Comparison of ENCODE assay signal across 8 mouse cellular contexts in the genomic region with DNA sequence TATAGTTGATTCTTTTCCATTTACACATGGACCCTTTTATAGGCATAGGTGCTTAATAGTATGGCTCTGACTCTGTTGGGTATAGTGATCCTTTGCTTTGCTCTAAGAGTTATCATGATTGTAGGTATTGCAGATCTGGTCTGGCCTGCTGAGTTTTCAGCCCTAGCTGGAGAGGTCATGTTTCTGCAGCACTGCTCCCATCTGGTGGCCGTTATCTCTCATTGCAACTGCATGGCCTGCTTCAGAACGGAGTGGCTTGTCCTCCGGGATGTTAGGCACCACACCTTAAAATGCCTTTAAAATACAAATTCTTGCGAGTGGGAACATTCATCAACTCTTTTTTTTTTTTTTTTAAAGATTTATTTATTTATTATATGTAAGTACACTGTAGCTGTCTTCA.
A peak's percentile ranks its signal among the peaks of the same experiment; 100 is the strongest.
DNase-seq lines count a peak whose midpoint lies in the region; ATAC-seq and TF ChIP-seq lines count a peak whose summit lies in the region.

No protein-coding gene starts in this region.

- H3K27me3 ChIP-seq in hindbrain, embryonic 10.5 days (ENCODE audit: insufficient read depth, poor library complexity, severe bottlenecking) = no peaks in the 10 kb centered on the region
- H3K27me3 ChIP-seq in hindbrain, embryonic 13.5 days = no peaks in the 10 kb centered on the region
- H3K27me3 ChIP-seq in embryonic facial prominence, embryonic 12.5 days = no peaks in the 10 kb centered on the region
- no peaks in the 10 kb centered on the region for H3K27me3 ChIP-seq in heart, postnatal 0 days (ENCODE audit: control insufficient read depth, insufficient read depth, low read length)
- H3K27me3 ChIP-seq in lung, postnatal 0 days (replicated peaks; ENCODE audit: insufficient read depth, low read length) = no peaks in the 10 kb centered on the region

- ATAC-seq in hindbrain, embryonic 13.5 days (ENCODE audit: low FRiP score) = no peak
- peak; percentile 35; the same call in 1 of the 2 replicates for ATAC-seq in embryonic facial prominence, embryonic 12.5 days (ENCODE audit: insufficient number of reproducible peaks, insufficient read depth, low FRiP score, low TSS enrichment)
- ATAC-seq in heart, postnatal 0 days (ENCODE audit: insufficient read depth, low read depth) = peak; percentile 62; the same call in 1 of the 2 replicates
- peak; percentile 84 for ATAC-seq in lung, postnatal 0 days

- TF ChIP-seq CTCF in heart, postnatal 0 days (IDR thresholded peaks at IDR 0.05; ENCODE audit: low read depth) = peak; percentile 89
- TF ChIP-seq CTCF in lung, postnatal 0 days (IDR thresholded peaks at IDR 0.05) = peak; percentile 91

- 0 out of 2 replicates have a peak, but pooled peaks cover 3% of the 10 kb centered on the region for H3K4me1 ChIP-seq in hindbrain, embryonic 10.5 days (replicated peaks)
- peaks cover 8% of the 10 kb centered on the region for H3K4me1 ChIP-seq in hindbrain, embryonic 13.5 days (replicated peaks)
- H3K4me1 ChIP-seq in embryonic facial prominence, embryonic 12.5 days = no peaks in the 10 kb centered on the region
- peaks cover 27% of the 10 kb centered on the region for H3K4me1 ChIP-seq in heart, postnatal 0 days (ENCODE audit: control insufficient read depth, insufficient read depth)
- H3K4me1 ChIP-seq in lung, postnatal 0 days (ENCODE audit: insufficient read depth, low read depth, low read length) = peaks cover 6% of the 10 kb centered on the region; the same call in 1 of the 2 replicates

- no peak overlapping the region for H3K4me3 ChIP-seq in hindbrain, embryonic 10.5 days
- no peak overlapping the region for H3K4me3 ChIP-seq in hindbrain, embryonic 13.5 days
- no peak overlapping the region for H3K4me3 ChIP-seq in embryonic facial prominence, embryonic 12.5 days
- no peak overlapping the region for H3K4me3 ChIP-seq in heart, postnatal 0 days (ENCODE audit: low read depth, low read length)
- H3K4me3 ChIP-seq in lung, postnatal 0 days (ENCODE audit: low read depth, low read length) = no peak overlapping the region

- no peak overlapping the region for H3K4me2 ChIP-seq in hindbrain, embryonic 13.5 days
- no peak overlapping the region for H3K4me2 ChIP-seq in embryonic facial prominence, embryonic 12.5 days (replicated peaks)
- no peak overlapping the region for H3K4me2 ChIP-seq in heart, postnatal 0 days (ENCODE audit: low read depth, low read length)
- no peak overlapping the region for H3K4me2 ChIP-seq in lung, postnatal 0 days (replicated peaks; ENCODE audit: low read depth, low read length)

- peak; percentile 51 for DNase-seq in hindbrain, embryonic 10.5 days (ENCODE audit: low spot score)
- peak; percentile 65 to 73 for DNase-seq in adrenal gland, postnatal 36 days
- peak; percentile 73 for DNase-seq in heart, postnatal 0 days (ENCODE audit: low spot score)
- DNase-seq in kidney, postnatal 4 days = peak; percentile 56 to 70
- peak; percentile 84 for DNase-seq in lung, postnatal 0 days (ENCODE audit: low spot score)
- peak; percentile 11 for DNase-seq in spleen, adult 12 weeks (ENCODE audit: low spot score)

- H3K27ac ChIP-seq in hindbrain, embryonic 10.5 days = no peak overlapping the region
- no peak overlapping the region for H3K27ac ChIP-seq in hindbrain, embryonic 13.5 days
- no peak overlapping the region for H3K27ac ChIP-seq in embryonic facial prominence, embryonic 12.5 days
- H3K27ac ChIP-seq in heart, postnatal 0 days (ENCODE audit: low read depth) = no peak overlapping the region
- H3K27ac ChIP-seq in lung, postnatal 0 days (ENCODE audit: low read length) = no peak overlapping the region

- no peak for TF ChIP-seq EP300 in heart, postnatal 0 days (IDR thresholded peaks at IDR 0.05; ENCODE audit: low read depth)
- TF ChIP-seq EP300 in lung, postnatal 0 days (IDR thresholded peaks at IDR 0.05) = no peak

- H3K9me3 ChIP-seq in hindbrain, embryonic 10.5 days = no peaks in the 10 kb centered on the region
- no peaks in the 10 kb centered on the region for H3K9me3 ChIP-seq in hindbrain, embryonic 13.5 days
- H3K9me3 ChIP-seq in embryonic facial prominence, embryonic 12.5 days = no peaks in the 10 kb centered on the region
- H3K9me3 ChIP-seq in heart, postnatal 0 days (replicated peaks; ENCODE audit: control insufficient read depth, low read length) = no peaks in the 10 kb centered on the region
- H3K9me3 ChIP-seq in lung, postnatal 0 days (ENCODE audit: low read length) = no peaks in the 10 kb centered on the region

- no peak overlapping the region for H3K9ac ChIP-seq in hindbrain, embryonic 13.5 days
- H3K9ac ChIP-seq in embryonic facial prominence, embryonic 12.5 days = no peak overlapping the region
- H3K9ac ChIP-seq in heart, postnatal 0 days (replicated peaks; ENCODE audit: low read depth, low read length) = no peak overlapping the region
- no peak overlapping the region for H3K9ac ChIP-seq in lung, postnatal 0 days (replicated peaks; ENCODE audit: low read depth)

- H3K36me3 ChIP-seq in hindbrain, embryonic 10.5 days = peaks cover 16% of the 10 kb centered on the region
- H3K36me3 ChIP-seq in hindbrain, embryonic 13.5 days = peaks cover 13% of the 10 kb centered on the region
- peaks cover 14% of the 10 kb centered on the region; the same call in 1 of the 2 replicates for H3K36me3 ChIP-seq in embryonic facial prominence, embryonic 12.5 days
- peaks cover 8% of the 10 kb centered on the region for H3K36me3 ChIP-seq in heart, postnatal 0 days (replicated peaks; ENCODE audit: control insufficient read depth, insufficient read depth, low read length)
- H3K36me3 ChIP-seq in lung, postnatal 0 days (ENCODE audit: insufficient read depth, low read length) = no peaks in the 10 kb centered on the region

- 19% methylated on average over 4 of the region's 4 CpGs for WGBS in hindbrain, embryonic 10.5 days
- WGBS in hindbrain, embryonic 13.5 days = 29% methylated on average over 4 of the region's 4 CpGs
- WGBS in embryonic facial prominence, embryonic 12.5 days = 12% methylated on average over 4 of the region's 4 CpGs
- WGBS in heart, postnatal 0 days = 6% methylated on average over 4 of the region's 4 CpGs
- WGBS in lung, postnatal 0 days = 23% methylated on average over 4 of the region's 4 CpGs

Comparison
In these comparisons a context has a peak if more than half of its experiments do, and no peak if none do; other contexts are left out.
1. DNase-seq: peak in every context shown above with its lines; median percentile 84 in lung, postnatal 0 days; 73 in heart, postnatal 0 days; 69 in adrenal gland, postnatal 36 days; 63 in kidney, postnatal 4 days; 51 in hindbrain, embryonic 10.5 days; 11 in spleen, adult 12 weeks.